Mouse (Mus musculus) megakaryocyte, adult 5-6 weeks (primary cell): ENCODE measurements around the gene Asic1. TPM values are rescaled to one million over a fixed set of nuclear protein-coding genes. Genes with fewer than 3 reads are reported as not detected.
A peak's percentile ranks its signal among the peaks of the same experiment; 100 is the strongest.

Experiments used
- ATAC-seq: 2 replicates; pipeline ENCODE4 v1.8.0; 2016; ENCODE audit warnings: mild to moderate bottlenecking, inconsistent platforms; ENCODE audit not compliant: poor library complexity, severe bottlenecking
- total RNA-seq, 2 experiments: library from RNA; stranded (forward) in 1 of 2; stranded (reverse) in 1 of 2; fragments of 153-499, 151-499 nt in 1 of 2; fragments of 221-1000, 200-1000 nt in 1 of 2; gene quantifications; 2 replicates each; pipeline versions ENCODE4 v1.2.3 to v1.2.4; 2015 to 2017

The Asic1 gene
- total RNA-seq, 2 experiments from 2014 or later = 0.11 TPM; not detected in 1

GRCm38 (mm10) chr15:99663964-99664599 lies 6.1 kb upstream of the Asic1 start:
- ATAC-seq = no peak

GRCm38 (mm10) chr15:99664600-99665451 lies 5.3 kb upstream of the Asic1 start:
- ATAC-seq = peak; percentile 88

- ATAC-seq = no peak
These were observed 2.6 kb upstream of the Asic1 start for GRCm38 (mm10) chr15:99667544-99667943.

- peak; percentile 73 for ATAC-seq
These were observed 1.3 kb upstream of the Asic1 start for GRCm38 (mm10) chr15:99668881-99669280.

GRCm38 (mm10) chr15:99669392-99669791 lies 776 bp upstream of the Asic1 start:
- ATAC-seq = no peak

- no peak for ATAC-seq
These were observed 949 bp downstream of the Asic1 start for GRCm38 (mm10) chr15:99670964-99671670.

- ATAC-seq = no peak
These were observed 1.6 kb downstream of the Asic1 start for GRCm38 (mm10) chr15:99671783-99672182.

GRCm38 (mm10) chr15:99674866-99675265 lies 4.7 kb downstream of the Asic1 start:
- ATAC-seq = no peak

- no peak for ATAC-seq
These were observed 6.9 kb downstream of the Asic1 start for GRCm38 (mm10) chr15:99677089-99677488.

- no peak for ATAC-seq
These were observed 8.1 kb downstream of the Asic1 start for GRCm38 (mm10) chr15:99678063-99678800.

GRCm38 (mm10) chr15:99679008-99679407 lies 8.8 kb downstream of the Asic1 start:
- no peak for ATAC-seq

- ATAC-seq = peak; percentile 52
These were observed 12.7 kb downstream of the Asic1 start for GRCm38 (mm10) chr15:99682880-99683279.

GRCm38 (mm10) chr15:99684156-99684555 lies 14.0 kb downstream of the Asic1 start:
- ATAC-seq = no peak

- ATAC-seq = peak; percentile 93
These were observed 18.5 kb downstream of the Asic1 start for GRCm38 (mm10) chr15:99688712-99689111.

GRCm38 (mm10) chr15:99690924-99691323 lies 20.8 kb downstream of the Asic1 start:
- no peak for ATAC-seq

- no peak for ATAC-seq
These were observed 21.8 kb downstream of the Asic1 start for GRCm38 (mm10) chr15:99691976-99692375.

- no peak for ATAC-seq
These were observed 27.1 kb downstream of the Asic1 start for GRCm38 (mm10) chr15:99697309-99697708.

GRCm38 (mm10) chr15:99698533-99699085 lies 28.4 kb downstream of the Asic1 start:
- ATAC-seq = 0 out of 2 replicates have a peak, but pooled peaks have one; percentile 22

GRCm38 (mm10) chr15:99699715-99700114 lies 29.5 kb downstream of the Asic1 start:
- ATAC-seq = no peak
